Mouse (Mus musculus) heart, embryonic 14.5 days (tissue): ENCODE results near the gene Speer1. TPM values are rescaled to one million over a fixed set of nuclear protein-coding genes. Genes with fewer than 3 reads are reported as not detected.
"Not testable (repeated sequence)": the region's sequence is repeated elsewhere in the genome, so short reads cannot be mapped to it uniquely, and the experiment has no call there.

Source experiments
- ATAC-seq: fragments of 200-750 bp; cut with Nextera tagmentation; 2 replicates; pipeline ENCODE4 v1.8.0; 2017; ENCODE audit warnings: low read depth, moderate TSS enrichment; ENCODE audit not compliant: insufficient number of reproducible peaks, insufficient read depth, low FRiP score
- H3K27ac ChIP-seq, 2 experiments: fragments of 200-500 bp in 1 of 2; fragments of 300-500 bp in 1 of 2; sonication (generic) in 1 of 2; replicated peaks in 1 of 2; 2 replicates each; pipeline ENCODE4 v1.5.1; 2012 to 2014; ENCODE audit warnings: low read depth in 2 of 2, low read length in 2 of 2, control low read depth in 1 of 2, mild to moderate bottlenecking in 1 of 2, mixed read lengths in 1 of 2; ENCODE audit not compliant: control insufficient read depth in 1 of 2, insufficient read depth in 1 of 2
- H3K27me3 ChIP-seq: fragments of 300-500 bp; sonication (generic); 2 replicates; pipeline ENCODE4 v1.6.1; 2014; ENCODE audit warnings: mild to moderate bottlenecking, low read length, control low read depth; ENCODE audit not compliant: control insufficient read depth, insufficient read depth
- H3K36me3 ChIP-seq: fragments of 300-500 bp; sonication (generic); 2 replicates; pipeline ENCODE4 v1.6.1; 2014; ENCODE audit warnings: mild to moderate bottlenecking, control low read depth, low read length, mixed read lengths; ENCODE audit not compliant: control insufficient read depth, insufficient read depth
- H3K4me1 ChIP-seq, 2 experiments: fragments of 200-500 bp in 1 of 2; fragments of 300-500 bp in 1 of 2; sonication (generic) in 1 of 2; 2 replicates each; pipeline ENCODE4 v1.6.1; 2012 to 2014; ENCODE audit warnings: low read length in 2 of 2, control low read depth in 1 of 2, mixed read lengths in 1 of 2; ENCODE audit not compliant: control insufficient read depth in 2 of 2, insufficient read depth in 2 of 2
- H3K4me2 ChIP-seq: fragments of 300-500 bp; sonication (generic); 2 replicates; pipeline ENCODE4 v1.6.1; 2014; ENCODE audit warnings: mild to moderate bottlenecking, low read length
- H3K4me3 ChIP-seq, 2 experiments: fragments of 200-500 bp in 1 of 2; fragments of 300-500 bp in 1 of 2; sonication (generic) in 1 of 2; 2 replicates each; pipeline ENCODE4 v1.5.1; 2012 to 2014; ENCODE audit warnings: low read length in 2 of 2, mild to moderate bottlenecking in 2 of 2, control low read depth in 1 of 2, low read depth in 1 of 2, moderate library complexity in 1 of 2; ENCODE audit not compliant: control insufficient read depth in 1 of 2, insufficient read depth in 1 of 2
- H3K9ac ChIP-seq: fragments of 300-500 bp; sonication (generic); 2 replicates; pipeline ENCODE4 v1.6.1; 2014; ENCODE audit warnings: mild to moderate bottlenecking, low read length
- H3K9me3 ChIP-seq: fragments of 300-500 bp; sonication (generic); 2 replicates; pipeline ENCODE4 v1.6.1; 2016; ENCODE audit warnings: low read length, control low read depth; ENCODE audit not compliant: control insufficient read depth
- WGBS: fragments of 180-500 bp; shearing (Covaris S2); extraction: QIAGEN DNeasy Blood & Tissue Kit; methylation state at CpG from one replicate; pipeline ENCODE4 v1.1.7; 2014; 5-methylcytosine and 5-hydroxymethylcytosine counted together
- polyA plus RNA-seq: library from polyadenylated mRNA; unstranded; fragments of >200 nt; fragmentation: Nextera tagmentation; extraction: Ambion mirVana; gene quantifications from 2 replicates; pipeline ENCODE4 v1.2.1, GENCODE M21; 2014

Gene Speer1
- polyA plus RNA-seq = not detected in 2 replicates

DNA sequence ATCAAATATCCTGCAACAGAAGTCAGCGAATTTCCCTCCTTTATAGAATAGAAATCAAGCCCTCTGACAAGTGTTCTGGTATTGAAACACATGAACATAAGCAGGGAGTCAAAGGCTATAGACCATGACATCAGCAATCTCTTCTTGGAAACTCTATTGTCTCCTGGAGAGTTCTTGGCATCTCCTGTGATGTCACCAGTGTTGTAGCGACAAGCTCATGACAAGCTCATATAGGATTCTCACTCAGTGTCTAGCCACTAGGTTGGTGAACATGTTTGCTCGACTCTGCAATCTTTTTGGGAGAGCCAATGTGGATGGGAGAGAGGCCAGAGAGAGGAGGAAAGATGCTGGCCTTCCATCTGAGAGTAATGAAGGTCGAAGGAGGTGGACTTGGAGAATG is at the start of gene Speer1:
Speer1 (plus strand) TSS at position 301 of the 400 bp plus-strand sequence.
- not testable (repeated sequence) for ATAC-seq, H3K36me3 ChIP-seq, H3K4me3 ChIP-seq, H3K27ac ChIP-seq, H3K9ac ChIP-seq, H3K27me3 ChIP-seq, H3K4me2 ChIP-seq, H3K4me1 ChIP-seq, H3K9me3 ChIP-seq
- WGBS = 56% methylated on average over 1 of the region's 4 CpGs

Other genes with a start within 250 kb of the Speer1 start
- not detected in 2 replicates for gene Gm8879, start 213.9 kb upstream of the Speer1 start, polyA plus RNA-seq
- gene Gm5861, start 158.4 kb upstream of the Speer1 start, polyA plus RNA-seq = not detected in 2 replicates
- gene Gm8890, start 85.5 kb upstream of the Speer1 start, polyA plus RNA-seq = not detected in 2 replicates
- gene Gm8897, start 74.9 kb downstream of the Speer1 start, polyA plus RNA-seq = not detected in 2 replicates
- gene Gm8906, start 161.2 kb downstream of the Speer1 start, polyA plus RNA-seq = not detected in 2 replicates